Mouse (Mus musculus): ENCODE data around the gene Oscp1. TPM values are rescaled to one million over a fixed set of nuclear protein-coding genes. Genes with fewer than 3 reads are reported as not detected.
A peak's percentile ranks its signal among the peaks of the same experiment; 100 is the strongest.

The Oscp1 gene
- polyA plus RNA-seq, 1 experiment from 2014 or later, result 40.7 TPM

DNA sequence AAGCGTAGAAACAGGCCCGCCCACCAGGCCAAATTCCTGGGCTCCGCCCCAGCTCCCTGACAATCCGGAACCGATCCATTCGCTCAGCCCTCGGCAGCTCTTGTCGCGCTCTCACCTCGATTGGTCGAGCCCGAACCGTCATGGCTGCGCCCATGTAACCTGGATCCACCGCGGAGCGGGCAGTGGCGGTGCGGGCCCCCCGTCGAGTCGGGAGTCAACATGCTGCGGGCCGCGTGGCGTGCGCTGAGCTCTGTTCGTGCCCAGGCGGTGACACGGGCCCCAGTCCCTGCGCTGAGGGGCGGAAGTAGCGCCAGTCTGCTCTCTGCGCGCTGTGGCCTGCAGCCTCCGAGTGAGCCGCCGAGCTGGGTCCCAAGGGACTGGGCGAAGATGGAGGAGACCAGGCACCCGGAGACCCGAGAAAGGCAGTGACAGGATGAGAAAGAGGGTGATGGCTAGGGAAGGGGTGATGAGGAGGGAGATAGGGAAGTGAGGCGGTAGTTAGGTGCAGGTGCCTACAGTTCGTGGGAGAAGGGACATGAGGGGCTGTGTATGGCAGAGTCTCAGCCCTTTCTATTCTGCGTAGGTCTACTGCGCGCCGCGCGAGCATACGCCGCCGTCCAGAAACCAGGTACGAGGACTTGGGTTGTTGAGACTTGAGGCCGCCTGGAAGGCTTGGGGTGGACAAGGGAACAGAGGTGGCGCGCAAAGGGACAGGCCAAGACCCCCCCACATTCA is 11.3 kb upstream of the Oscp1 start, which contains the start of gene Mrps15:
TSS of gene Mrps15 (plus strand) at position 75 of the 735 bp plus-strand sequence.
- H3K27ac ChIP-seq, result peak within 1 kb of the TSS; percentile 81
- H3K4me3 ChIP-seq (replicated peaks; ENCODE audit: low read length), result peak within 1 kb of the TSS; percentile 83
- under 1% methylated on average over 56 of the region's 56 CpGs for WGBS
- no peaks in the 10 kb centered on the region for H3K27me3 ChIP-seq (ENCODE audit: control insufficient read depth, insufficient read depth, low read length)
- H3K4me1 ChIP-seq (replicated peaks; ENCODE audit: control insufficient read depth, insufficient read depth, low read length), result peaks cover 10% of the 10 kb centered on the region
- H3K36me3 ChIP-seq (replicated peaks; ENCODE audit: control insufficient read depth, insufficient read depth), result peaks cover 33% of the 10 kb centered on the region
- peak; percentile 89 for DNase-seq (ENCODE audit: low spot score)
- no peaks in the 10 kb centered on the region for H3K9me3 ChIP-seq (ENCODE audit: control insufficient read depth, low read length)
- peak; percentile 92 for ATAC-seq (ENCODE audit: low FRiP score)
- H3K4me2 ChIP-seq (replicated peaks), result peak within 1 kb of the TSS; percentile 92
- H3K9ac ChIP-seq, result peak within 1 kb of the TSS; percentile 83

DNA sequence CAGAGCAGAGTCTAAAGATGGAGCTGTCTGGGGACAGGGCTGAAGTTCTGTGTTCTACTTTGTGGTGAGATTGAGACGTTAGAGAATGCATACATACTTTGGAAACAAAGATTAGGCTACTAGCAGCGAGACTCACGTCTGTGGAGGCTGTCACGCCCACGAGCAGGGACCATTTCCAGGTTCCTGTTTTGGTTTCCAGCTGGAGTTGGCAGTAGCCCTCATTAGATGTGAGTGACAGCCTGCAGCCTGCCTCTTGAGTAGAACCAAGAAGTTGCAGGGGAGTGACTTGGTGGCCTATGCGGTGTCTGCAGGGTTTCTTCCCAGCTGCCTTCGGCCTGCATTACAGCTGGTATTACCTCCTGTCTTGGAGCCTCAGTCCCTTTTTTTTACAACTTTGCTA is 6.7 kb upstream of the Oscp1 start:
- ATAC-seq (ENCODE audit: low FRiP score), result no peak
- Histone ChIP-seq H3K4me3 (replicated peaks; ENCODE audit: low read length) (no peak overlapping the region), H3K9me3 (ENCODE audit: control insufficient read depth, low read length) (no peaks in the 10 kb centered on the region), H3K36me3 (replicated peaks; ENCODE audit: control insufficient read depth, insufficient read depth) (peaks cover 78% of the 10 kb centered on the region), H3K27me3 (ENCODE audit: control insufficient read depth, insufficient read depth, low read length) (no peaks in the 10 kb centered on the region), H3K4me2 (replicated peaks) (no peak overlapping the region), H3K27ac (no peak overlapping the region), H3K9ac (no peak overlapping the region), H3K4me1 (replicated peaks; ENCODE audit: control insufficient read depth, insufficient read depth, low read length) (peaks cover 10% of the 10 kb centered on the region)
- WGBS, result 90% methylated on average over 7 of the region's 7 CpGs
- no peak for DNase-seq (ENCODE audit: low spot score)

DNA sequence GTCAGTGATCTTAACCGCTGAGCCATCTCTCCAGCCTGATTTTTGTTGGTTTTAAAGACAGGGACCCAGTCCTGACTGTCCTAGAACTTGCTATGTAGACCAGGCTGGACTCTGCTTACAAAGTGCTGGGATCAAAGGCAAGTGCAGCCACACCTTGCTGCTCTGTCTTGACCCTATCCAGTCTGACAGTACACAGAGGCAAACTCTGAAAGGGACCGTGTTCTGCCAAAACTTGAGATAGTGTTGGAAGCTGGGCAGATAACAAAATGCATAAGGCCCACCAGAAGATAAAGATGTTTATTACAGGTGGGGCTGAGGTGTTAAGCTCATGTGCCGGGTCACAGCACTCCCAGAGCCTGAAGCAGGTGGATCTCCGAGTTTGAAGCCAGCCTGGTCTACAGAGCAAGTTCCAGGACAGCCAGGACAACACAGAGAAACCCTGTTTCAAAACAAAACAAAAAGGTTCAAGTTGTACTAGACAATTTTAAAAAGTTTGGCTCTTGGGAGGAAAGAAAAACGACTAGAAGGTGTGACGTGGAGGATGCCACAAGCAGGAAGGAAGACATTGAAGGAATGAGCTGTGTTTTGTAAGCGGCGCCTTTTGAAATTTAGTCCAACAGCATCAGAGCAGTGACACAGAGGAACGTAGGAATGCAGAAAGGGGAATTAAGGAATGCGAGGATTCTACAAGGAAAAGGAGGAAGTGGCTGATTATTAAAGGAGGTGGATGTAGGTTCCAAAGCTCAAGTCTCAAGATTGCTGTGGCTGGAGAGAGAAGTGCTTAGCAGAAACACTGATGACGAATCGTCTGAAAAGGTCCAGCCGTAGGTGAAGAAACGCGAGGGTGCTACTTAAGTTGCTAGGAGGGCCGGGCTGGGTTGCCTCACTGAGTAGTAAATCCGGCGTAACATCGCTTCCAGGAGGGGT is 895 bp upstream of the Oscp1 start:
- no peak for ATAC-seq (ENCODE audit: low FRiP score)

DNA sequence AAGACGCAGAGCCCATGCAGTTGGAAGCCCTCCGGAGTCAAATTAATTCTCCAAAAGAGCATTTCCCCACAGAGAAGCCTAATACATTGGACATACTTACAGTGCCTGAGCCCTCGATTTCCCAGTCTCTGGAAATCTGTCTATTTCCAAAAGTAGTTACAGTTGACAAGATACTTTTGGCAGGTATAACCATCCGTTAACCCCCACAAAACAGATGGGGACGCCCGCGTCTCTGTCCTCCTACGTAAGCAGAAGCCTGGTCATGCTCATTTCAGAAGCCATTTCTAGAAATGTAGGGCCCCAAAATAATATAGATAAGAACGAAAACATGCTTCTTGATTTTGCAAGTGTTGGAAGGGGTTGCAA is 615 bp downstream of the Oscp1 start:
- Histone ChIP-seq H3K36me3 (replicated peaks; ENCODE audit: control insufficient read depth, insufficient read depth) (peaks cover 30% of the 10 kb centered on the region), H3K4me1 (replicated peaks; ENCODE audit: control insufficient read depth, insufficient read depth, low read length) (peaks cover 11% of the 10 kb centered on the region), H3K9me3 (ENCODE audit: control insufficient read depth, low read length) (no peaks in the 10 kb centered on the region), H3K9ac (peak overlapping the region; percentile 84), H3K4me3 (replicated peaks; ENCODE audit: low read length) (peak overlapping the region; percentile 73), H3K4me2 (replicated peaks) (peak overlapping the region; percentile 83), H3K27ac (no peak overlapping the region), H3K27me3 (ENCODE audit: control insufficient read depth, insufficient read depth, low read length) (no peaks in the 10 kb centered on the region)
- no peak for DNase-seq (ENCODE audit: low spot score)
- no peak for ATAC-seq (ENCODE audit: low FRiP score)
- 33% methylated on average over 9 of the region's 9 CpGs for whole genome bisulfite sequencing

More for the DNA sequence above, 895 bp upstream of the Oscp1 start:
- H3K36me3 ChIP-seq (replicated peaks; ENCODE audit: control insufficient read depth, insufficient read depth), result peaks cover 41% of the 10 kb centered on the region
- H3K9me3 ChIP-seq (ENCODE audit: control insufficient read depth, low read length), result no peaks in the 10 kb centered on the region
- H3K4me1 ChIP-seq (replicated peaks; ENCODE audit: control insufficient read depth, insufficient read depth, low read length), result peaks cover 11% of the 10 kb centered on the region
- peak overlapping the region; percentile 83 for H3K4me2 ChIP-seq (replicated peaks)
- 18% methylated on average over 19 of the region's 19 CpGs for WGBS
- no peaks in the 10 kb centered on the region for H3K27me3 ChIP-seq (ENCODE audit: control insufficient read depth, insufficient read depth, low read length)
- H3K4me3 ChIP-seq (replicated peaks; ENCODE audit: low read length), result peak overlapping the region; percentile 73
- DNase-seq (ENCODE audit: low spot score), result peak; percentile 26
- peak overlapping the region; percentile 61 for H3K9ac ChIP-seq
- no peak overlapping the region for H3K27ac ChIP-seq

DNA sequence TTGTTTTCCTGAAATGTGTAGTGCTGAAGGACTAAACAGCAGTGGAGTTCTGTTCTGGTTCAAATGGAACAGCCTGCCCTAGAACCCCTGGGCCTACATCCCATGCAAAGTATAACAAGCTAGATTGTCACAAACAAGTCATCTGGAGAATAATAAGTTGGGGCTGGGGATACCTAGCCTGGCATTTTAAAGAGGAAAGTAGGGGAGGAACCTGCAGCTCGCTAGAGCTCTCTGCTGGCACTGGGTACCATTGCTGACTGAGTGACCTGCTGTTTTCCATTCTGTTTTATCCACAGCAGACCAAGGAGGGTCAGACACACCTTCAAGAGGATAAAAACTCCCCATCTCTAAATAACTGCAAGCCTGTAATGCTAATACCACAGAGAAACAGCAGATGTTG is 4.5 kb downstream of the Oscp1 start:
- H3K27ac ChIP-seq, result no peak overlapping the region
- no peaks in the 10 kb centered on the region for H3K9me3 ChIP-seq (ENCODE audit: control insufficient read depth, low read length)
- no peak overlapping the region for H3K4me3 ChIP-seq (replicated peaks; ENCODE audit: low read length)
- no peak overlapping the region for H3K4me2 ChIP-seq (replicated peaks)
- H3K27me3 ChIP-seq (ENCODE audit: control insufficient read depth, insufficient read depth, low read length), result no peaks in the 10 kb centered on the region
- H3K36me3 ChIP-seq (replicated peaks; ENCODE audit: control insufficient read depth, insufficient read depth), result 0 out of 2 replicates have a peak, but pooled peaks cover 3% of the 10 kb centered on the region
- H3K9ac ChIP-seq, result no peak overlapping the region
- H3K4me1 ChIP-seq (replicated peaks; ENCODE audit: control insufficient read depth, insufficient read depth, low read length), result peaks cover 8% of the 10 kb centered on the region
- WGBS, result 37% methylated on average over 1 of the region's 1 CpGs
- DNase-seq (ENCODE audit: low spot score) (no peak), ATAC-seq (ENCODE audit: low FRiP score) (no peak)

DNA sequence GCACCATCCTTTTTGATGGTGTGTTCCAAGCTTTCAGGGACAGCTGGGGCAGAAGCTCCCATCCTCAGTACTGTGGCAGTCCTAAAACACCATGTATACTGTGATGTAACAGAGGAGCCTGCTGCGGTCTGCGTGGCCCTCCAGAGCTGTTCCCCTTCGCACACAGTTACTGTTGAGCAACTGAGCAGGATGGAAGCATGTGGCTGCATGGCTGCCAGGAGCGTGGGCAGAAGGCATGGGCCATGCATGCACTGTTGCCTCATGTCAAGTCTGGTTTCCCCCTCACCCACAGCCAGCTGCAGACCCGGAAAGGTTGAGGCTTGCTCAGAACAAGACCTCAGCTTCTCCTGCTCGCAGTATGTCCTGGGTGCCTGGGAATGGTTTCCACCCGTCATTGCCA is 6.9 kb downstream of the Oscp1 start:
- no peak overlapping the region for H3K4me2 ChIP-seq (replicated peaks)
- no peaks in the 10 kb centered on the region for H3K9me3 ChIP-seq (ENCODE audit: control insufficient read depth, low read length)
- ATAC-seq (ENCODE audit: low FRiP score) (no peak), DNase-seq (ENCODE audit: low spot score) (no peak)
- no peaks in the 10 kb centered on the region for H3K27me3 ChIP-seq (ENCODE audit: control insufficient read depth, insufficient read depth, low read length)
- H3K27ac ChIP-seq, result no peak overlapping the region
- no peak overlapping the region for H3K4me3 ChIP-seq (replicated peaks; ENCODE audit: low read length)
- 88% methylated on average over 7 of the region's 7 CpGs for WGBS
- no peak overlapping the region for H3K9ac ChIP-seq
- H3K4me1 ChIP-seq (replicated peaks; ENCODE audit: control insufficient read depth, insufficient read depth, low read length), result no peaks in the 10 kb centered on the region
- H3K36me3 ChIP-seq (replicated peaks; ENCODE audit: control insufficient read depth, insufficient read depth), result 0 out of 2 replicates have a peak, but pooled peaks cover 3% of the 10 kb centered on the region

DNA sequence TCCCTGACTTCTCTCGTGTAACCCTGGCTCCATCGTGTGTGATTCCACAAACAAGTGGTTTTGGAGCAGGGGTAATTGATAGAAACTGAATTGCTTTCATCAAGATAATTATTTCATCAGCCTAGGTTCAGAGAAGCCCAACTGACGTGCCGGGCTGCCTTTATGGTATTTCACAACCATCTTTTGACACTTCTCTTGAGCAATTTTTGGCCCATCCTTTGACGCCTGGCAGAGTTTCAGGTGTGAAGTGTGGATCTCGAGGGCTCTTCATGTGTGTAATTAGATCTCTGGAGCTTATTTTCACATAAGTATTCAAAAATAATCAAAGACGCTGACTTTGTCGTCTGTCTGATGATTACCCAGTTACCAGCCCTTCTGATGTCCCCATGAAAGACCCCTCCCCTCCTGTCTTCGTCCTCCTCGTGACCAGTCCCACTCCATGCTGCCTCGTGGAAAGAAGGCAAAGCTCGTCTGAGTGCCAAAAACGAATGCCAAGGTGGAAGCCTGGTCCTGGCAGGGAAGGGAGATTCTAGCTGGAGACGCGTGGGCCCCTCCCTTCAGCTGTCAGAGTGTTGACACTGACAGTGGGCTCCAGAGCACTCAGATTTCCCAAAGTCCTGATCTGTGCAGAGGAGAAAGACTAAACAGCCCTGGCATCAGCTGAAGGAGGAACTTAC is 9.2 kb downstream of the Oscp1 start:
- WGBS, result 82% methylated on average over 15 of the region's 15 CpGs
- ATAC-seq (ENCODE audit: low FRiP score) (no peak), DNase-seq (ENCODE audit: low spot score) (no peak)
- H3K36me3 ChIP-seq (replicated peaks; ENCODE audit: control insufficient read depth, insufficient read depth), result 0 out of 2 replicates have a peak, but pooled peaks cover 3% of the 10 kb centered on the region
- H3K4me2 ChIP-seq (replicated peaks), result no peak overlapping the region
- H3K9ac ChIP-seq, result no peak overlapping the region; the same call in 1 of the 2 replicates
- no peaks in the 10 kb centered on the region for H3K27me3 ChIP-seq (ENCODE audit: control insufficient read depth, insufficient read depth, low read length)
- H3K27ac ChIP-seq, result no peak overlapping the region
- no peaks in the 10 kb centered on the region for H3K9me3 ChIP-seq (ENCODE audit: control insufficient read depth, low read length)
- no peaks in the 10 kb centered on the region for H3K4me1 ChIP-seq (replicated peaks; ENCODE audit: control insufficient read depth, insufficient read depth, low read length)
- H3K4me3 ChIP-seq (replicated peaks; ENCODE audit: low read length), result no peak overlapping the region

DNA sequence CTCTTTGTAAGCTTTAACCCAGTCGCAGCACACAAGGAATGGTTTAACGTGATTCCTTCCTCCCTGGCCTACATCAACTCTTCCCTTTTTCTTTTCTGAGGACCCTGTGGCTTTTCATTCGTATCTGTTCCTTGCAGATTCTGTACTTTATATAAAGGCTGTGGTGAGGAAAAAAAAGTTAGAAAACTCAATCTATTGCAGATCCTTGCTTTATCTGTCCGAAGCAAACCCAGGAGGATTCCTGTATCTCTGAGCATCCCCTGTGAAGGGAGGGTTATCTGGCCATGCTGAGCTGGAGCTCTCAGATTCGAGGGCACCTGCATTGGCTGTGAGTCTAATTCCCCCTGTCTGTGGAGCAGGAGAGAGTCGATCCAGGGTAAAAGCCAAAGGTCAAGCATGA is 10.5 kb downstream of the Oscp1 start:
- 92% methylated on average over 6 of the region's 6 CpGs for WGBS

DNA sequence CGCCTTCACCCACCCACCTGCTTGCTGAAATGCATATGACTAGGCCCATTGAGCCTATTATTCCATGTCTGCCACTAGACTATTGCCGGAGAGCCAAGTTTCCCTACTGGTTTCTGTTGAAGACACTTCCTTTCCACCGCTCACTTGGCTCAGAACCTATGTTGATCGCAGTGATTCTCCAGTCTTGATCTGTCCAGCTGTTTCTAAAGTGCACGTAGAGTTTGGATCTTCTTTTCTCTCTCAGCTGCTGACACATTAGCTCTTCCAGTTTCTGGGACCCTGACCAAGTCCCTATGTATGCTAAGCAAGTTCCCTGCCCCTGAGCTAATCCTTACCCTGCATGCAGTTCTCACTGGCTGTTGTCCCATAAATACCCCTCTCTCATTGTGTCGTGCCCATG is 19.5 kb downstream of the Oscp1 start:
- H3K9ac ChIP-seq, result no peak overlapping the region
- peaks cover 33% of the 10 kb centered on the region for H3K36me3 ChIP-seq (replicated peaks; ENCODE audit: control insufficient read depth, insufficient read depth)
- H3K27me3 ChIP-seq (ENCODE audit: control insufficient read depth, insufficient read depth, low read length), result no peaks in the 10 kb centered on the region
- H3K9me3 ChIP-seq (ENCODE audit: control insufficient read depth, low read length), result no peaks in the 10 kb centered on the region
- H3K4me1 ChIP-seq (replicated peaks; ENCODE audit: control insufficient read depth, insufficient read depth, low read length), result no peaks in the 10 kb centered on the region
- no peak overlapping the region for H3K4me2 ChIP-seq (replicated peaks)
- H3K27ac ChIP-seq, result no peak overlapping the region
- no peak for DNase-seq (ENCODE audit: low spot score)
- WGBS, result 89% methylated on average over 6 of the region's 6 CpGs
- no peak for ATAC-seq (ENCODE audit: low FRiP score)
- no peak overlapping the region for H3K4me3 ChIP-seq (replicated peaks; ENCODE audit: low read length)

More for the DNA sequence above, 10.5 kb downstream of the Oscp1 start:
- DNase-seq (ENCODE audit: low spot score) (no peak), ATAC-seq (ENCODE audit: low FRiP score) (no peak)
- H3K4me1 ChIP-seq (replicated peaks; ENCODE audit: control insufficient read depth, insufficient read depth, low read length), result no peaks in the 10 kb centered on the region
- peaks cover under 1% of the 10 kb centered on the region; the same call in 1 of the 2 replicates for H3K36me3 ChIP-seq (replicated peaks; ENCODE audit: control insufficient read depth, insufficient read depth)
- no peaks in the 10 kb centered on the region for H3K9me3 ChIP-seq (ENCODE audit: control insufficient read depth, low read length)
- no peak overlapping the region for H3K4me2 ChIP-seq (replicated peaks)
- no peak overlapping the region for H3K27ac ChIP-seq
- no peak overlapping the region for H3K9ac ChIP-seq
- no peak overlapping the region for H3K4me3 ChIP-seq (replicated peaks; ENCODE audit: low read length)
- no peaks in the 10 kb centered on the region for H3K27me3 ChIP-seq (ENCODE audit: control insufficient read depth, insufficient read depth, low read length)
